Mouse (Mus musculus): ENCODE measurements at regions not wholly inside any gene's neighbourhood (a gene's known extent, or its start where the extent isn't known, plus 50 kb on each side); places are given as distances from the start of the nearest gene placed in this dataset.
A peak's percentile ranks its signal among the peaks of the same experiment; 100 is the strongest.

GRCm38 (mm10) chr6:73401059-73401458 lies 68.4 kb downstream of the 4931417E11Rik start:
- DNase-seq (ENCODE audit: extremely low spot score in 1 of 2, low spot score in 1 of 2) = no peak

GRCm38 (mm10) chr6:73389301-73389700 lies 80.2 kb downstream of the 4931417E11Rik start:
- DNase-seq (ENCODE audit: extremely low spot score in 1 of 2, low spot score in 1 of 2) = no peak

GRCm38 (mm10) chr6:73386261-73386660 lies 83.2 kb downstream of the 4931417E11Rik start:
- DNase-seq (ENCODE audit: extremely low spot score in 1 of 2, low spot score in 1 of 2) = no peak

- DNase-seq (ENCODE audit: extremely low spot score in 1 of 2, low spot score in 1 of 2) = no peak
Observed at GRCm38 (mm10) chr6:73379825-73380224, 89.6 kb downstream of the 4931417E11Rik start.

- no peak for DNase-seq (ENCODE audit: extremely low spot score in 1 of 2, low spot score in 1 of 2)
Observed at GRCm38 (mm10) chr6:73377884-73378283, 91.6 kb downstream of the 4931417E11Rik start.

- DNase-seq (ENCODE audit: extremely low spot score in 1 of 2, low spot score in 1 of 2) = no peak
Observed at GRCm38 (mm10) chr6:73376291-73376690, 93.2 kb downstream of the 4931417E11Rik start.

- DNase-seq (ENCODE audit: extremely low spot score in 1 of 2, low spot score in 1 of 2) = no peak
Observed at GRCm38 (mm10) chr6:73372901-73373300, 96.6 kb downstream of the 4931417E11Rik start.

GRCm38 (mm10) chr6:73371866-73372265 lies 97.6 kb downstream of the 4931417E11Rik start:
- DNase-seq (ENCODE audit: extremely low spot score in 1 of 2, low spot score in 1 of 2) = no peak

GRCm38 (mm10) chr6:73370901-73371300 lies 98.6 kb downstream of the 4931417E11Rik start:
- no peak for DNase-seq (ENCODE audit: extremely low spot score in 1 of 2, low spot score in 1 of 2)

GRCm38 (mm10) chr6:73368836-73369141 lies 100.7 kb downstream of the 4931417E11Rik start:
- DNase-seq (ENCODE audit: extremely low spot score in 1 of 2, low spot score in 1 of 2) = no peak

- DNase-seq (ENCODE audit: extremely low spot score in 1 of 2, low spot score in 1 of 2) = no peak
Observed at GRCm38 (mm10) chr6:73368047-73368835, 101.2 kb downstream of the 4931417E11Rik start.

GRCm38 (mm10) chr6:73367616-73368015 lies 101.9 kb downstream of the 4931417E11Rik start:
- peak; percentile 32 to 82 for DNase-seq (ENCODE audit: extremely low spot score in 1 of 2, low spot score in 1 of 2)

- no peak for DNase-seq (ENCODE audit: extremely low spot score in 1 of 2, low spot score in 1 of 2)
Observed at GRCm38 (mm10) chr6:73366626-73367025, 102.8 kb downstream of the 4931417E11Rik start.

- no peak for DNase-seq (ENCODE audit: extremely low spot score in 1 of 2, low spot score in 1 of 2)
Observed at GRCm38 (mm10) chr6:73365306-73365705, 104.2 kb downstream of the 4931417E11Rik start.

- DNase-seq (ENCODE audit: extremely low spot score in 1 of 2, low spot score in 1 of 2) = peak in 1 of 2 experiments; percentile 48
Observed at GRCm38 (mm10) chr6:73334995-73335394, 86.8 kb downstream of the Suclg1 start.

GRCm38 (mm10) chr6:73329666-73330065 lies 81.5 kb downstream of the Suclg1 start:
- no peak for DNase-seq (ENCODE audit: extremely low spot score in 1 of 2, low spot score in 1 of 2)

Small RNA genes in the stretch of these regions (microRNA-seq; reads per million reads assigned to microRNA genes)
- 0 reads per million in 2 experiments for gene Gm24370
